In genomic region chr1:72736397-72737125, GRCm38 (mm10) we compare ENCODE assay signal across 19 mouse cellular contexts. TPM values are rescaled to one million over a fixed set of nuclear protein-coding genes. Genes with fewer than 3 reads are reported as not detected.
A peak's percentile ranks its signal among the peaks of the same experiment; 100 is the strongest.
DNase-seq lines count a peak whose midpoint lies in the region; ATAC-seq and TF ChIP-seq lines count a peak whose summit lies in the region.
"Had no signal": no experiment of that assay in that cellular context is flagged by ENCODE, and none has a peak within 500 bp of the region (broad histone marks: within the 10 kb centered on the region; RNA-seq: fewer than 3 reads in every experiment).

No protein-coding gene starts in this region.

- no peak overlapping the region for H3K27ac ChIP-seq in heart, postnatal 0 days (ENCODE audit: low read depth)
- H3K27ac ChIP-seq: hindbrain, embryonic 14.5 days; limb, embryonic 13.5 days; midbrain, embryonic 13.5 days had no signal

- H3K4me3 ChIP-seq in heart, postnatal 0 days (ENCODE audit: low read depth, low read length): no peak overlapping the region
- H3K4me3 ChIP-seq: limb, embryonic 13.5 days; midbrain, embryonic 13.5 days had no signal

- H3K36me3 ChIP-seq in heart, postnatal 0 days (replicated peaks; ENCODE audit: control insufficient read depth, insufficient read depth, low read length): no peaks in the 10 kb centered on the region
- H3K36me3 ChIP-seq: limb, embryonic 13.5 days; midbrain, embryonic 13.5 days had no signal

- no peak for TF ChIP-seq EP300 in heart, postnatal 0 days (IDR thresholded peaks at IDR 0.05; ENCODE audit: low read depth)

- H3K4me1 ChIP-seq in heart, postnatal 0 days (ENCODE audit: control insufficient read depth, insufficient read depth): 0 out of 2 replicates have a peak, but pooled peaks cover 3% of the 10 kb centered on the region

- 0 out of 2 replicates have a peak, but pooled peaks cover 5% of the 10 kb centered on the region for H3K27me3 ChIP-seq in heart, postnatal 0 days (ENCODE audit: control insufficient read depth, insufficient read depth, low read length)
- H3K27me3 ChIP-seq: midbrain, embryonic 13.5 days had no signal

- peak; percentile 14 for DNase-seq in adrenal gland, postnatal 14 days
- no peak for DNase-seq in adrenal gland, adult (ENCODE audit: inconsistent age in 2 of 2, low spot score in 1 of 2)
- DNase-seq in kidney, adult 9 months: peak; percentile 14
- no peak for DNase-seq in kidney, adult 18-20 months
- peak; percentile 39 for DNase-seq in heart, postnatal 0 days (ENCODE audit: low spot score)
- peak; percentile 50 to 60 for DNase-seq in kidney, postnatal 4 days
- no peak for DNase-seq in cerebellum, postnatal 25 days
- DNase-seq: cerebellum, adult 11-12 months; forebrain, postnatal 0 days; gastrocnemius, postnatal 14 days; liver, postnatal 0 days; right cerebral cortex, postnatal 4 days; thymus, postnatal 25 days had no signal

- no peaks in the 10 kb centered on the region for H3K9me3 ChIP-seq in heart, postnatal 0 days (replicated peaks; ENCODE audit: control insufficient read depth, low read length)
- H3K9me3 ChIP-seq: limb, embryonic 13.5 days; midbrain, embryonic 13.5 days had no signal

- no peak for ATAC-seq in heart, postnatal 0 days (ENCODE audit: insufficient read depth, low read depth)
- ATAC-seq in monocyte, adult 5-6 weeks (replicated peaks; ENCODE audit: insufficient number of reproducible peaks, low FRiP score, low TSS enrichment, poor library complexity, severe bottlenecking): no peak
- ATAC-seq: forebrain, postnatal 0 days; liver, postnatal 0 days; midbrain, embryonic 13.5 days had no signal

- no peak overlapping the region for H3K9ac ChIP-seq in heart, postnatal 0 days (replicated peaks; ENCODE audit: low read depth, low read length)
- H3K9ac ChIP-seq: forebrain, postnatal 0 days; hindbrain, embryonic 14.5 days; limb, embryonic 13.5 days; liver, postnatal 0 days; midbrain, embryonic 13.5 days had no signal

- TF ChIP-seq CTCF in heart, postnatal 0 days (IDR thresholded peaks at IDR 0.05; ENCODE audit: low read depth): no peak

- H3K4me2 ChIP-seq in heart, postnatal 0 days (ENCODE audit: low read depth, low read length): 0 out of 2 replicates have a peak overlapping the region, but pooled peaks have one; percentile 11
- H3K4me2 ChIP-seq: hindbrain, embryonic 14.5 days; limb, embryonic 13.5 days; midbrain, embryonic 13.5 days had no signal

- WGBS in heart, postnatal 0 days: 34% methylated on average over 13 of the region's 13 CpGs

RNA-seq across cellular contexts. Expression of gene Rpl37a, which starts 25.5 kb away (rescaled TPM):
- 892 and 1,080 TPM in 2 replicates for total RNA-seq in adrenal gland, postnatal 14 days (2021)
- 412 and 421 TPM in 2 replicates for total RNA-seq in heart, postnatal 0 days (2014; rRNA removed; ENCODE audit: low replicate concordance)
- polyA plus RNA-seq in heart, postnatal 0 days (2015; fragmentation: Nextera tagmentation; extraction: Ambion mirVana): 1,097 and 1,169 TPM in 2 replicates
- total RNA-seq in monocyte, adult 5-6 weeks (2017): 508 to 670 TPM (median 625 TPM) in 3 replicates

RNA-seq across cellular contexts. Expression of gene Ankar, which starts 36.2 kb away (rescaled TPM):
- not detected in 2 replicates for total RNA-seq in adrenal gland, postnatal 14 days (2021)
- not detected in 2 replicates for total RNA-seq in heart, postnatal 0 days (2014; rRNA removed; ENCODE audit: low replicate concordance)
- not detected in 2 replicates for polyA plus RNA-seq in heart, postnatal 0 days (2015; fragmentation: Nextera tagmentation; extraction: Ambion mirVana)
- total RNA-seq in monocyte, adult 5-6 weeks (2017): not detected in 3 replicates
- total RNA-seq: forebrain, postnatal 0 days; gastrocnemius, postnatal 14 days had no signal
- polyA plus RNA-seq: forebrain, postnatal 0 days; hindbrain, embryonic 14.5 days; limb, embryonic 13.5 days; liver, postnatal 0 days; midbrain, embryonic 13.5 days; neural tube, embryonic 11.5 days; stomach, embryonic 14.5 days had no signal

Comparison
In these comparisons a context has a peak if more than half of its experiments do, and no peak if none do; other contexts are left out.
1. DNase-seq: peak in adrenal gland, postnatal 14 days (single experiment), kidney, adult 9 months (single experiment), heart, postnatal 0 days (single experiment) and kidney, postnatal 4 days (2 of 2); none in adrenal gland, adult (0 of 2), kidney, adult 18-20 months (single experiment) and cerebellum, postnatal 25 days (0 of 2).